ENCODE assay signal across 10 mouse cellular contexts in the genomic region with DNA sequence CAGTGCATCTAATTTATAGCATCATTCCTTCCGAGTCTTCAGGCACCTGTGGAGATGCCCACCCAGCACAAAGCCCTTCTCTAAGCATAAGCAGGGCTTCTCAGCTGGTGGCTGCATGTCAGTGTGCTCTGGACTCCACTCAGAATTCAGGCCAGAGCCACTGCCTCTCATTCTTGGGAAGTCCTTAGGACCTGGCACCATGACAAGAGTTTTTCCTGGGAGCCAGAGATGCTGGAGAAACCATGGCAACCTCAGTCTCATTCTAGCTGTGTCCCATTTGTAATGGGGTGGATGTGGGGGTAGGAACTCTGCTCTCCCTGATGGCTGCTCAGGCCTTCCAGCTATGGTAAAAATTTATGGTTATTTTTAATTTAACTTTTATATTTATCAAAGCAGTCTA.
DNase-seq lines count a peak whose midpoint lies in the region; ATAC-seq and TF ChIP-seq lines count a peak whose summit lies in the region.
"Had no signal": no experiment of that assay in that cellular context is flagged by ENCODE, and none has a peak within 500 bp of the region (broad histone marks: within the 10 kb centered on the region; RNA-seq: fewer than 3 reads in every experiment).

No protein-coding gene starts in this region.

- peak; percentile 64 for ATAC-seq in forebrain, embryonic 15.5 days (replicated peaks)
- no peak for ATAC-seq in forebrain, embryonic 12.5 days (ENCODE audit: low FRiP score)
- no peak for ATAC-seq in megakaryocyte-erythroid progenitor cell, adult 5-6 weeks (replicated peaks; ENCODE audit: low FRiP score, low TSS enrichment, poor library complexity, severe bottlenecking)
- ATAC-seq in activated CD4-positive, CD25-positive, alpha-beta regulatory T cell, adult 4 months, result no peak

- H3K9ac ChIP-seq in forebrain, embryonic 15.5 days (replicated peaks), result no peak overlapping the region
- H3K9ac ChIP-seq in forebrain, embryonic 12.5 days, result no peak overlapping the region
- H3K9ac ChIP-seq: heart, embryonic 13.5 days; liver, embryonic 15.5 days had no signal

- DNase-seq in frontal cortex, postnatal 10 days (ENCODE audit: low spot score in 2 of 2), result peak; percentile 48 to 64
- DNase-seq in left cerebral cortex, adult 18-20 months (ENCODE audit: low spot score in 2 of 2), result peak; percentile 23 to 58
- DNase-seq in right cerebral cortex, postnatal 14 days, result peak; percentile 56
- DNase-seq in thymus, adult 2 months, result no peak

- H3K9me3 ChIP-seq in forebrain, embryonic 15.5 days, result no peaks in the 10 kb centered on the region
- no peaks in the 10 kb centered on the region for H3K9me3 ChIP-seq in forebrain, embryonic 12.5 days
- H3K9me3 ChIP-seq: heart, embryonic 13.5 days; liver, embryonic 15.5 days had no signal

- no peak for TF ChIP-seq POLR2A in thymus, adult 2 months (IDR thresholded peaks at IDR 0.05; ENCODE audit: control insufficient read depth, extremely low read depth, insufficient read depth, low read length, poor library complexity)

- no peak for TF ChIP-seq CTCF in thymus, adult 2 months (IDR thresholded peaks at IDR 0.05; ENCODE audit: borderline replicate concordance, control insufficient read depth, extremely low read depth, insufficient read depth, low read length, poor library complexity)

- no peak overlapping the region for H3K4me3 ChIP-seq in forebrain, embryonic 15.5 days
- no peak overlapping the region for H3K4me3 ChIP-seq in forebrain, embryonic 12.5 days (replicated peaks)
- no peak overlapping the region for H3K4me3 ChIP-seq in thymus, adult 2 months (ENCODE audit: control insufficient read depth, insufficient read depth, low read length)
- H3K4me3 ChIP-seq: heart, embryonic 13.5 days; liver, embryonic 15.5 days had no signal

- H3K36me3 ChIP-seq in forebrain, embryonic 15.5 days, result no peaks in the 10 kb centered on the region
- no peaks in the 10 kb centered on the region for H3K36me3 ChIP-seq in forebrain, embryonic 12.5 days (replicated peaks)
- no peaks in the 10 kb centered on the region for H3K36me3 ChIP-seq in thymus, adult 2 months (ENCODE audit: control insufficient read depth, insufficient read depth, low read length)
- H3K36me3 ChIP-seq: heart, embryonic 13.5 days; liver, embryonic 15.5 days had no signal

- H3K27ac ChIP-seq in forebrain, embryonic 15.5 days (replicated peaks), result no peak overlapping the region
- H3K27ac ChIP-seq in forebrain, embryonic 12.5 days, result no peak overlapping the region
- no peak overlapping the region for H3K27ac ChIP-seq in thymus, adult 2 months (ENCODE audit: control insufficient read depth, insufficient read depth, low read length)
- H3K27ac ChIP-seq: heart, embryonic 13.5 days; liver, embryonic 15.5 days had no signal

- WGBS in forebrain, embryonic 15.5 days, result 14% methylated on average over 1 of the region's 1 CpGs
- 58% methylated on average over 1 of the region's 1 CpGs for WGBS in forebrain, embryonic 12.5 days
- 68% methylated on average over 1 of the region's 1 CpGs for WGBS in thymus, adult 2 months

- no peak overlapping the region for H3K4me2 ChIP-seq in forebrain, embryonic 15.5 days (replicated peaks)
- no peak overlapping the region for H3K4me2 ChIP-seq in forebrain, embryonic 12.5 days
- H3K4me2 ChIP-seq: heart, embryonic 13.5 days; liver, embryonic 15.5 days had no signal

- H3K27me3 ChIP-seq in forebrain, embryonic 15.5 days, result no peaks in the 10 kb centered on the region
- H3K27me3 ChIP-seq in forebrain, embryonic 12.5 days, result peaks cover 7% of the 10 kb centered on the region
- no peaks in the 10 kb centered on the region for H3K27me3 ChIP-seq in thymus, adult 2 months (ENCODE audit: control insufficient read depth, insufficient read depth, low read length)

- peaks cover 23% of the 10 kb centered on the region for H3K4me1 ChIP-seq in forebrain, embryonic 15.5 days
- H3K4me1 ChIP-seq in forebrain, embryonic 12.5 days, result peaks cover 11% of the 10 kb centered on the region
- H3K4me1 ChIP-seq in thymus, adult 2 months (replicated peaks; ENCODE audit: control insufficient read depth, insufficient read depth, low read length), result no peaks in the 10 kb centered on the region
- H3K4me1 ChIP-seq: heart, embryonic 13.5 days; liver, embryonic 15.5 days had no signal
